Mouse (Mus musculus) heart, embryonic 14.5 days (tissue): ENCODE measurements around the gene Cd2. TPM values are rescaled to one million over a fixed set of nuclear protein-coding genes. Genes with fewer than 3 reads are reported as not detected.

Experiments used
- ATAC-seq: fragments of 200-750 bp; cut with Nextera tagmentation; 2 replicates; pipeline ENCODE4 v1.8.0; 2017; ENCODE audit warnings: low read depth, moderate TSS enrichment; ENCODE audit not compliant: insufficient number of reproducible peaks, insufficient read depth, low FRiP score
- H3K27ac ChIP-seq, 2 experiments: fragments of 200-500 bp in 1 of 2; fragments of 300-500 bp in 1 of 2; sonication (generic) in 1 of 2; replicated peaks in 1 of 2; 2 replicates each; pipeline ENCODE4 v1.5.1; 2012 to 2014; ENCODE audit warnings: low read depth in 2 of 2, low read length in 2 of 2, control low read depth in 1 of 2, mild to moderate bottlenecking in 1 of 2, mixed read lengths in 1 of 2; ENCODE audit not compliant: control insufficient read depth in 1 of 2, insufficient read depth in 1 of 2
- H3K27me3 ChIP-seq: fragments of 300-500 bp; sonication (generic); 2 replicates; pipeline ENCODE4 v1.6.1; 2014; ENCODE audit warnings: mild to moderate bottlenecking, low read length, control low read depth; ENCODE audit not compliant: control insufficient read depth, insufficient read depth
- H3K36me3 ChIP-seq: fragments of 300-500 bp; sonication (generic); 2 replicates; pipeline ENCODE4 v1.6.1; 2014; ENCODE audit warnings: mild to moderate bottlenecking, control low read depth, low read length, mixed read lengths; ENCODE audit not compliant: control insufficient read depth, insufficient read depth
- H3K4me1 ChIP-seq, 2 experiments: fragments of 200-500 bp in 1 of 2; fragments of 300-500 bp in 1 of 2; sonication (generic) in 1 of 2; 2 replicates each; pipeline ENCODE4 v1.6.1; 2012 to 2014; ENCODE audit warnings: low read length in 2 of 2, control low read depth in 1 of 2, mixed read lengths in 1 of 2; ENCODE audit not compliant: control insufficient read depth in 2 of 2, insufficient read depth in 2 of 2
- H3K4me2 ChIP-seq: fragments of 300-500 bp; sonication (generic); 2 replicates; pipeline ENCODE4 v1.6.1; 2014; ENCODE audit warnings: mild to moderate bottlenecking, low read length
- H3K4me3 ChIP-seq, 2 experiments: fragments of 200-500 bp in 1 of 2; fragments of 300-500 bp in 1 of 2; sonication (generic) in 1 of 2; 2 replicates each; pipeline ENCODE4 v1.5.1; 2012 to 2014; ENCODE audit warnings: low read length in 2 of 2, mild to moderate bottlenecking in 2 of 2, control low read depth in 1 of 2, low read depth in 1 of 2, moderate library complexity in 1 of 2; ENCODE audit not compliant: control insufficient read depth in 1 of 2, insufficient read depth in 1 of 2
- H3K9ac ChIP-seq: fragments of 300-500 bp; sonication (generic); 2 replicates; pipeline ENCODE4 v1.6.1; 2014; ENCODE audit warnings: mild to moderate bottlenecking, low read length
- H3K9me3 ChIP-seq: fragments of 300-500 bp; sonication (generic); 2 replicates; pipeline ENCODE4 v1.6.1; 2016; ENCODE audit warnings: low read length, control low read depth; ENCODE audit not compliant: control insufficient read depth
- WGBS: fragments of 180-500 bp; shearing (Covaris S2); extraction: QIAGEN DNeasy Blood & Tissue Kit; methylation state at CpG from one replicate; pipeline ENCODE4 v1.1.7; 2014; 5-methylcytosine and 5-hydroxymethylcytosine counted together
- polyA plus RNA-seq: library from polyadenylated mRNA; unstranded; fragments of >200 nt; fragmentation: Nextera tagmentation; extraction: Ambion mirVana; gene quantifications from 2 replicates; pipeline ENCODE4 v1.2.1, GENCODE M21; 2014

Gene Cd2
- polyA plus RNA-seq = not detected in 2 replicates

DNA sequence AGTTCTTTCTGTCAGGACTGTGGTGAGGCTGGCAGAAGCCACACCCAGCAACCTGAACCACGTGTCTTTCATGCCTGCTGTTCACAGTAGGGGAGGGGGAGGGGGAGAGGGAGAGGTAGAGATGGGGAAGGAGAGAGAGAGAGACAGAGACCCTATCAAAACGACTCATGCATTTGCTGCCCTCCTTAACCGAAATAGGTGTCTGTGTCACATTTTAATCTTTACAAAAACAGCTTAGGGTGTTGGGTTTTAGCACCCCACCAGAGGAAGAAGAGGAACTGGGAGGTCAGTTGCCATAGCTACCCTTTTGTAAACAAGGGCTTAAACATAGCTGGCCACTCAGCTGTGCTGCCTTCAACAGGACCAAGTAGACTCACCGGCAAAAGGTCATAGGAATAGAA is at the start of gene Cd2:
Gene Cd2, minus strand, starts transcription at position 29 of the 401 bp plus-strand sequence.
- H3K4me2 ChIP-seq = no peak within 1 kb of the TSS
- H3K9me3 ChIP-seq = no peaks in the 10 kb centered on the region
- no peak within 1 kb of the TSS for H3K4me3 ChIP-seq
- no peak for ATAC-seq
- no peak within 1 kb of the TSS for H3K27ac ChIP-seq
- no peaks in the 10 kb centered on the region for H3K27me3 ChIP-seq
- 11% methylated on average over 4 of the region's 4 CpGs for WGBS
- no peaks in the 10 kb centered on the region for H3K36me3 ChIP-seq
- no peaks in the 10 kb centered on the region for H3K4me1 ChIP-seq
- no peak within 1 kb of the TSS for H3K9ac ChIP-seq

- no peak overlapping the region for H3K4me2 ChIP-seq
Observed at GRCm38 (mm10) chr3:101328617-101329016, 40.9 kb upstream of the Cd2 start.

DNA sequence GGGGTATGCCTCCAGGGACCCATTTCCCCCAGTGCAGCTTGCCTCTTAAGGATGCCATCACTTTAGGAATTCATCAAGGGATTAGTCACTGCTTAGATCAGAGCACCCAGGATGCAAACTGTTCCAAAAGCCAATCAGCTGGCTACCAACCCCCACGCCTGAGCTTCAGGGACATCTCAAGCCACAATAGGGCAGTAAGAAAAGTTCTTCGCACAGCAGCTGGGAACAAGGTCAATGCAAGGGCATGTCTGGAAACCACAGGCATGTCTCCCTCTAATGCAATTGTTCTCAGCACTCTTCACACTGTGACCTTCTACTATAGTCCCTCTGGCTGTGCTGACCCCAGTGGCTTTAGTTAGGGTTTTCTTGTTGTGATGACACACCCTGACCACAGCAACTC is 39.5 kb upstream of the Cd2 start:
- Histone ChIP-seq H3K4me3 (no peak overlapping the region), H3K4me2 (no peak overlapping the region), H3K27me3 (no peaks in the 10 kb centered on the region), H3K9ac (no peak overlapping the region), H3K27ac (no peak overlapping the region), H3K4me1 (peaks cover 0 to 2% of the 10 kb centered on the region in 2 experiments; a peak in 2 of 4 replicates), H3K36me3 (no peaks in the 10 kb centered on the region), H3K9me3 (no peaks in the 10 kb centered on the region)
- no peak for ATAC-seq
- 63% methylated on average over 2 of the region's 2 CpGs for WGBS

More at GRCm38 (mm10) chr3:101328617-101329016, 40.9 kb upstream of the Cd2 start:
- H3K27me3 ChIP-seq = no peaks in the 10 kb centered on the region
- WGBS = 80% methylated on average over 7 of the region's 7 CpGs
- H3K4me1 ChIP-seq = peaks cover 0 to 2% of the 10 kb centered on the region in 2 experiments; a peak in 1 of 4 replicates
- H3K36me3 ChIP-seq = no peaks in the 10 kb centered on the region
- no peak overlapping the region for H3K9ac ChIP-seq
- H3K4me3 ChIP-seq = no peak overlapping the region
- no peak overlapping the region for H3K27ac ChIP-seq
- H3K9me3 ChIP-seq = no peaks in the 10 kb centered on the region
- no peak for ATAC-seq

- 65% methylated on average over 10 of the region's 10 CpGs for WGBS
- Histone ChIP-seq H3K4me2 (no peak overlapping the region), H3K27ac (no peak overlapping the region), H3K27me3 (0 out of 2 replicates have a peak, but pooled peaks cover 3% of the 10 kb centered on the region), H3K4me1 (peaks cover 0 to 2% of the 10 kb centered on the region in 2 experiments; a peak in 2 of 4 replicates), H3K4me3 (no peak overlapping the region), H3K36me3 (no peaks in the 10 kb centered on the region), H3K9ac (no peak overlapping the region), H3K9me3 (peaks cover 5% of the 10 kb centered on the region; the same call in 1 of the 2 replicates)
- ATAC-seq = no peak
Observed at GRCm38 (mm10) chr3:101322437-101322836, 34.7 kb upstream of the Cd2 start.

GRCm38 (mm10) chr3:101320874-101321273 is 33.1 kb upstream of the Cd2 start:
- no peaks in the 10 kb centered on the region for H3K36me3 ChIP-seq
- no peak overlapping the region for H3K4me3 ChIP-seq
- H3K4me2 ChIP-seq = no peak overlapping the region
- ATAC-seq = no peak
- 73% methylated on average over 7 of the region's 7 CpGs for WGBS
- peaks cover 5% of the 10 kb centered on the region; the same call in 1 of the 2 replicates for H3K9me3 ChIP-seq
- no peak overlapping the region for H3K9ac ChIP-seq
- no peak overlapping the region for H3K27ac ChIP-seq
- no peaks in the 10 kb centered on the region; a peak in 1 of 4 replicates for H3K4me1 ChIP-seq
- H3K27me3 ChIP-seq = 0 out of 2 replicates have a peak, but pooled peaks cover 3% of the 10 kb centered on the region

DNA sequence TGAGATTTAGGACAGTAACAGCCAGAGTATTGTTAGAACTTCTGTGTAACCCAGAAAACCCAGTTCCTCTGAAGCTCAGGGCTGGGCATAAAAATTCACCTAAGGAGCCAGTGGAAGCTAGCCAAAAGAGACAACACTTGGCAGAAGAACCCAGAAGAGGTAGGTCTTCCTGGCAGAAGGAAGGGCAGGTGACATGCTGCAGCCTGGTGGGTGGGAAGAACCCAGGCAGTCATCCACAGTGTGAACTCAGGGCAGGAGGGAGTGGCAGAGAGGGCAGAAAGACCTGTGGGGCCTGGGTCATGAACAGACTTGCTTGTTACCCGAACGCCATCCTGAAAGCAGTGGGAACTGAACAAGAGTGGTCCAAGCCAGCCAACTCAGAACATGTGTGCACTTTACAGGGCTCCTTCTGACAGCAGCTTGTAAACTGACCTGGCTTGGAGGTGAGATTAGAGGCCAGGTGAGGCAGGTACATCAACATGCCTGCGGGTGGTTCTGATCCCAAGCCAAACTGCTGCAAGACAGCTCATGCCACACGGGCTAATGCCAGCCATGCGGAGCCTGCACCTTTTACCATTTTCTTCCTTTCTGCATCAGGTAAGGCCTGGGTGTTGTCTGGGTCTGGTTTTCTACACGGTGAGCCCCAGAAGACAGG is 30.9 kb upstream of the Cd2 start:
- no peak overlapping the region for H3K9ac ChIP-seq
- 88% methylated on average over 6 of the region's 6 CpGs for WGBS
- H3K4me3 ChIP-seq = no peak overlapping the region
- no peak overlapping the region for H3K4me2 ChIP-seq
- H3K9me3 ChIP-seq = peaks cover 5% of the 10 kb centered on the region; the same call in 1 of the 2 replicates
- no peak for ATAC-seq
- H3K4me1 ChIP-seq = no peaks in the 10 kb centered on the region; a peak in 1 of 4 replicates
- H3K27ac ChIP-seq = no peak overlapping the region
- 0 out of 2 replicates have a peak, but pooled peaks cover 3% of the 10 kb centered on the region for H3K27me3 ChIP-seq
- no peaks in the 10 kb centered on the region for H3K36me3 ChIP-seq

GRCm38 (mm10) chr3:101318115-101318514 is 30.4 kb upstream of the Cd2 start:
- no peaks in the 10 kb centered on the region for H3K36me3 ChIP-seq
- WGBS = 60% methylated on average over 6 of the region's 6 CpGs

More at GRCm38 (mm10) chr3:101318115-101318514, 30.4 kb upstream of the Cd2 start:
- 0 out of 2 replicates have a peak, but pooled peaks cover 3% of the 10 kb centered on the region for H3K27me3 ChIP-seq
- no peak overlapping the region for H3K4me3 ChIP-seq
- H3K4me1 ChIP-seq = no peaks in the 10 kb centered on the region; a peak in 1 of 4 replicates
- no peak for ATAC-seq
- no peak overlapping the region for H3K9ac ChIP-seq
- H3K4me2 ChIP-seq = no peak overlapping the region
- peaks cover 5% of the 10 kb centered on the region; the same call in 1 of the 2 replicates for H3K9me3 ChIP-seq
- H3K27ac ChIP-seq = no peak overlapping the region
